Mouse (Mus musculus) adrenal gland, adult 2 months (tissue): ENCODE data around the gene Il11. TPM values are rescaled to one million over a fixed set of nuclear protein-coding genes. Genes with fewer than 3 reads are reported as not detected.
A peak's percentile ranks its signal among the peaks of the same experiment; 100 is the strongest.
"Not testable (repeated sequence)": the region's sequence is repeated elsewhere in the genome, so short reads cannot be mapped to it uniquely, and the experiment has no call there.

Source experiments
- DNase-seq: peaks from one replicate; pipeline ENCODE4 v3.0.0; 2021
- long read RNA-seq: library from polyadenylated mRNA; stranded (forward); transcript quantifications from one replicate; pipeline ENCODE4 v2.0.0, GENCODE M21; 2021
- polyA plus RNA-seq: library from polyadenylated mRNA; depleted of rRNA; stranded (reverse); fragments of >200 nt; gene quantifications from 2 replicates; pipeline ENCODE4 v1.2.3, GENCODE M21; 2012; rRNA removed
- total RNA-seq, 2 experiments: library from RNA; stranded (reverse); gene quantifications; 2 replicates each; pipeline ENCODE4 v1.2.3; 2021

Il11 gene
- under 1 TPM in 1 of 2 experiments, not detected in 1; 0.48 TPM for total RNA-seq
- 0.54 and 0.71 TPM in 2 replicates for polyA plus RNA-seq
- long read RNA-seq, partial matches to known transcripts: 0 of 1 reads
- long read RNA-seq, other reads (novel, unspliced or antisense): 1 of 1 reads

DNA sequence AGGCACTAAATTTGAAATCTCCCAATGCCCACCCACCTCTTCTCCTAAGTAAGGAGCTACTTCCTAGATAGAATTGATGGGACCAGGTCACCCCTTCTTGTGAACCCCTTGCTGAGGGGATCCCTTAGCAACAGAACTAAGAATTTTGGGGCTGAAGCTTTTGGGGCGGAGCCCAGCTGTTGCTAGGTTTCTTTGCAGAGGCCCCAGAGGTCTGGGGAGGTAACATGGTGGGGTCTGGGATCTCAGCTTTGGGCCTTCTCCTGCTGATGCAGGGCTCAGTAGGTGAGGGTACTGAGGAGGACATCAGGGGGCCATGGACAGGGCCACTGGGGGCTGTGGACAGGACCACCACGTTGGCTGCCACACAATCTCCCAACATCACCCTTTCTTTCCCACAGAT, at the start of gene Il11, which contains the start of gene Tmem190:
Il11 (minus strand) TSS at position 101 of the 400 bp plus-strand sequence.
Tmem190 (plus strand) TSS at position 179 of the 400 bp plus-strand sequence.
- no peak for DNase-seq

- no peak for DNase-seq
These were observed 47.8 kb upstream of the Il11 start for GRCm38 (mm10) chr7:4830476-4830875.

GRCm38 (mm10) chr7:4825365-4825764, 42.7 kb upstream of the Il11 start:
- no peak for DNase-seq

DNA sequence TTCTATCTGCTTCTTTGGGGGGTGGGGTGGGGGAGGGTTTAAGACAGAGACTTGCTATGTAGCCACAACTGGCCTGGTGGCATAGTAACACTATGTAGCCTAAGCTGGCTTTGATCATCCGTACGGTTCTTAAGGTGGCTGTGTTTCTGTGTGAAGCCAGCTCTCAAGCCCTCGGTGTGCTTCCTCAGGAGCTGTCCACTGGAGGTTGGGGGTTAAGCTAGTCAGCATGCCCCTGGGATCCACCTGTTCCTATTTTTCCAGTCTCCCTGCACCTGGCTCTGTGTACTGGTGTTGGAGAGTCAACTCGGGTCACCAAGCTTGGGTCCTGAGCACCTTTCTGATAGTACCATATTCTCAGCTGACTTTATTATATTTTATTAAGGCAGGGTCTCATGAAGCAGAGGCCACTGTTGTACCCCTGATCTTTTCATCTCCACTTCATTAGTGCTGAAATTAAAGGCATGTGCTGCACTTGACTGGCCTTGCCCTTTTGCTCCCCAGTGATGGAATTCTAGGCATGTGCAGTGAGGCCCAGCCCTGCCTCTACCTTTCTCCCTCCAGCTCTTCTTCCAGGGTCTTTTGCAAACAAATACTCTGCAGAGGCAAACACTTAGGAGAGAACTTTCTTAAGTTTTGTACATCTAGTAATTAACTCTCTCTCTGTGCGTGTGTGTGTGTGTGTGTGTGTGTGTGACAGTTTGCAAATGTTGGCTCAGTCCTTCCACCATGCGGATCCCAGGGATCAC, 39.7 kb upstream of the Il11 start:
- DNase-seq: no peak

- no peak for DNase-seq
These were observed 39.0 kb upstream of the Il11 start for GRCm38 (mm10) chr7:4821690-4822089.

- not testable (repeated sequence) for DNase-seq
These were observed 38.3 kb upstream of the Il11 start for GRCm38 (mm10) chr7:4820925-4821324.

DNA sequence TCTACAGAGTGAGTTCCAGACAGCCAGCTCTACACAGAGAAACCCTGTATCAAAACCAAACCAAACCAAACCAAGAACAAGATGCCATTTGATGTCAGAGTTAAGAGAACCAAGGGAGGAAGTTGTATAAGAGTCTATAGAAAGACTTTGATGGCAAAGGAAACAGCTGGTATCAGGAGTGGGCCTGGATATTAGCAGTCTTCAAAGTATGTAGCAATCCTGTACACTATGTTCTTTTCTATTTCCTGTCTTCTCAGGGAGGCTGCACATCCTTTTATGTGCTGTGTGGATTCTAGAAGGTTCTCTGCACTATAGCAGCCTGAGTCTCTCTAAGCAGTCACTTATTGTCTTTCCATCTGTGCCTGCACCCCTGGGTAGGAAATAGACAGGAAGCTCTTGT, 33.9 kb upstream of the Il11 start:
- DNase-seq: no peak

DNA sequence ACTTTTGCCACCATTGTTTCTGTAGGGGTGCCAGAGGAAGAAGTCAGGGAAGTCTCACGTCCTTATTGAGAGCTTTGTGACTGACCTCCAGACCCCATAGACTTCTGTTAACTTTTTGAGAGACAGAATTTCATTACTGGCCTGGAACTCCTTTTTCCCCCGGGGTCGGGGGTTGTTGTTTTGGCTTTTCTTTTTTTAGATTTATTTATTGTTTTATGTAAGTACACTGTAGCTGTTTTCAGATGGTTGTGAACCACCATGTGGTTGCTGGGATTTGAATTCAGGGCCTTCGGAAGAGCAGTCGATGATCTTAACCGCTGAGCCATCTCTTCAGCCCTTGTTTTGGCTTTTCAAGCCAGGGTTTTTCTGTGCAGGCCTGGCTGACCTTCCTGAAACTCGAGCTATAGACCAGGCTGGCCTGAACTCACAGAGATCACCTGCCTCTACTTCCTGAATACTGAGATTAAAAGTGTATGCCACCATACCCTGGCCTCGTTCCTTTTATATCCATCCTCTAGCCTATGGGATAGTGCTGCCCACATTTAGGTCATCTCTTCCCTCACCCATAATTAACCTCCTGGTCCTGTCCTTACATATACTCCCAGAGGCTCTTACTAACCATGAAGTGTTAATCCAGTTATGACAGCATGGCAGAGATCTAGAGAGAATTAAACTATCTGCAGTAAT, 30.6 kb upstream of the Il11 start:
- DNase-seq: no peak

DNA sequence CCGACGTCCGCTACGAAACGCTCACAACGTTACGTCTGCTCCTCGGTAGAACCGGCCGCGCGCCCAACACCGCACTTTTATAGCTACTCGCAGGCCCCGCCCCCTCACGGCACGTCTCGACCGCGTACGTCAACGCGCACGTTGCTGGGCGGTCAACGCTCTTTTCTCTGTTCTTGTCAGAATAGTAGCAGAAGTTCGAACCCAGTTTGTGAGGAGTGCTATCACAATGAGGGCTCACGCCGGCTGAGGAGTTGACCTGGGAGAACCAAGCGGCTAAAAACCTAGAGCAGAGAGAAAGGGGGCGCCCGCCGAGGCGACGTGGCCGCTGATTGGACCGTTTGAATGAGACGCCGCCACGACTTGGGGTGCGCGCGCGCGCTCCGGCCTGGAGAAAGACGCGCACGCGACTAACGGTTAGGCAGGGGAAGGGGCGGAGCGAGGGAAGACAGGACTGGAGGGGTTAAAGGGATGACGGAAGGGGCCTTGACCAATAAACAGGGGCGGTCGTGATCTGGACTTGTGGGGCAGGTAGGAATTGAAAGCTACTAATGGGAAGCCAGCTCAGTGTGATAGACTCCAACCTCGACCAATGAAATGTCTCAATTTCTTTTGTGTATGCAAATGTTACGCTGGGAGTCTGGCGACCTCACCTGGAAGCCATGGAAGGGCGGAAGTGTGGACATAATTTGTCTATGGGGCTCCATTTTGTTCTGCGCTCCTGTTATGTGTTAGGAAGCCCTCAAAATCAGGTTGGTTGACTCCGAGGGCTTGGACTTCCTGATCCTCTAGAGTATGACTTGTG, 29.8 kb upstream of the Il11 start, which contains the start of gene Ube2s:
Ube2s (minus strand) TSS at position 288 of the 802 bp plus-strand sequence.
- peak; percentile 99 for DNase-seq

DNA sequence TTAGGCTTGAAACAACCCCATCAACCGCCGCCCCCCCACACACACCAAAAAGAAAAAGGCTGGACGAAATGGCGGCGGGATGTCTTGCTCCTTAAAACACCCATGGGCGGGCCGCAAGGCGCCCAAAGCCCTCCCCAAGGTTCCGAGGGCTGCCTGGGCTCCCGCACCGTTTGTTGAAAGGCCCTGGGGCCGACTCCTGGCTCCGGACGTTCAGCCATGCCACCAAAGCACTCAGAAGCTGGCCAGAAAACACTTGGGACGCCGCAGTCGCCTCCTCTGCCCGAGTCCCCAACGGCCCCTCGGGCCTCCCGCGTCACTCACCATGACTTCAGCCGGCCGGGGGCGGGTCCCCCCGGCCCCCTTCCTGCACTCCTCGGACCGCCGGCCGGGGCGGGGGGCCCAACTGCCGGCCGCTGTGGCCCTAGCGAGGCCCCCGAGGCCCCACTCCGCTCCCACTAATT, 29.2 kb upstream of the Il11 start:
- DNase-seq: no peak

GRCm38 (mm10) chr7:4811131-4811530, 28.5 kb upstream of the Il11 start:
- DNase-seq: not testable (repeated sequence)

- peak; percentile 20 for DNase-seq
These were observed 24.1 kb upstream of the Il11 start for GRCm38 (mm10) chr7:4806716-4807115.

GRCm38 (mm10) chr7:4802247-4802646, 19.6 kb upstream of the Il11 start:
- DNase-seq: no peak

DNA sequence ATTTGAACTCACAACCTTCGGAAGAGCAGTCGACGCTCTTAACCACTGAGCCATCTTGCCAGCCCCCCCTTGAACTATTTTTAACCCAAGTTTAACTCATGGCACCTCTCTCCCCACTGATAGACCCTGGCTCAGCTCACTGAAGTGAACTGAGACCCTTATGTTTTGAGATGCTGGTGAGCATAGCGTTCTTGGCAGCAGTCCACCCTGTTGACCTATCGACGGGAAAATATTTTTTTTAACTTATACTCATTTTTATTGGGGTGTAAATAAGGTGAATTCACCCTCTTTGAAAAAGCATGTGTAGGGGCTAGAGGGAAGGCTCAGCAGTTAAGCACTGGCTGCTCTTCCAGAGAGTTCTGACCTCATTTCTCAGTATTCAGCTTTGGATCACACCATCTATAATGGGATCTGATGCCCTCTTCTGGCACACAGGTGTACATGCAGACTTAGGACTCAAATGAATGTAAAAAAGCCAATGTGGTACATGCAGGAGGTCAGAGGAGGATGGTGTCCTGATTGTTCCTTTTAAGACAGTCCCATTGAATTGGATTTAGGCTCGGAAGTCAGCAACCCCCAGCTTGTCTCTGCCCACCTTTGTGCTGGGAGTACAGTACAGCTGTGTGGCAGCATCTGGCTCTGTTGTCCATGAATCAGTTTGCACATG, 13.2 kb upstream of the Il11 start:
- DNase-seq: peak; percentile 31

- no peak for DNase-seq
These were observed 12.0 kb upstream of the Il11 start for GRCm38 (mm10) chr7:4794631-4795168.

DNA sequence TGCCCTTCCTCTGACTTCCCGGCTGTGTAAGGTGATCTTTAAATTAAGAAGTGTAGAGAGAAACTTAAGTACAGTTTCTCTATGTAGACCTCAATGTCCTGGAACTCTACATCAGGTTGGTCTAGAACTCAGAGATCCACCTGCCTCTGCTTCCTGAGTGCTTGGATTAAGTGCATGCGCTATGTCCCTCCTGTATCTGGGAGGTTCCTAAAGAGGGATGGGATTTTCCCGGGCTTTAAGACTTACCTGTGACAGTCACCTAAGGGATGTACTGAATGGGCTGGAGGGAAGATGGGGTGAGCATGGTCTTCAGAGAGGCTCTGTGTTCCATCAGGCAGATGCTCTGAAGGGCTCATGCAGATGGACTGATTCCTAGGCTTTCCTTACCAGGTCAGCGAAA, 11.0 kb upstream of the Il11 start:
- DNase-seq: no peak

DNA sequence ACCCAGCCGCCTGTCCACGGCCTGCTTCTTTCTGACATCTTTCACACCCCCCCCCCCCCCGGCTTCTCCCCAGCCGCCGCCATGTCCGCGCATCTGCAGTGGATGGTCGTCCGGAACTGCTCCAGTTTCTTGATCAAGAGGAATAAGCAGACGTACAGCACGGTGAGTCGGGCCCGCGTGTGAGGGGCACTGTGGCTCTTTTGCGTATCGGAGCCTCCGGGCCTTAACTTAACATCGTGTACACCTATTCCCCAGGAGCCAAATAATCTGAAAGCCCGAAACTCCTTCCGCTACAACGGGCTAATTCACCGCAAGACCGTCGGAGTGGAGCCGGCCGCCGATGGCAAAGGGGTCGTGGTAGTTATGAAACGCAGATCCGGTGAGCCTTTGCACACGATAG, 10.6 kb upstream of the Il11 start:
- DNase-seq: not testable (repeated sequence)

DNA sequence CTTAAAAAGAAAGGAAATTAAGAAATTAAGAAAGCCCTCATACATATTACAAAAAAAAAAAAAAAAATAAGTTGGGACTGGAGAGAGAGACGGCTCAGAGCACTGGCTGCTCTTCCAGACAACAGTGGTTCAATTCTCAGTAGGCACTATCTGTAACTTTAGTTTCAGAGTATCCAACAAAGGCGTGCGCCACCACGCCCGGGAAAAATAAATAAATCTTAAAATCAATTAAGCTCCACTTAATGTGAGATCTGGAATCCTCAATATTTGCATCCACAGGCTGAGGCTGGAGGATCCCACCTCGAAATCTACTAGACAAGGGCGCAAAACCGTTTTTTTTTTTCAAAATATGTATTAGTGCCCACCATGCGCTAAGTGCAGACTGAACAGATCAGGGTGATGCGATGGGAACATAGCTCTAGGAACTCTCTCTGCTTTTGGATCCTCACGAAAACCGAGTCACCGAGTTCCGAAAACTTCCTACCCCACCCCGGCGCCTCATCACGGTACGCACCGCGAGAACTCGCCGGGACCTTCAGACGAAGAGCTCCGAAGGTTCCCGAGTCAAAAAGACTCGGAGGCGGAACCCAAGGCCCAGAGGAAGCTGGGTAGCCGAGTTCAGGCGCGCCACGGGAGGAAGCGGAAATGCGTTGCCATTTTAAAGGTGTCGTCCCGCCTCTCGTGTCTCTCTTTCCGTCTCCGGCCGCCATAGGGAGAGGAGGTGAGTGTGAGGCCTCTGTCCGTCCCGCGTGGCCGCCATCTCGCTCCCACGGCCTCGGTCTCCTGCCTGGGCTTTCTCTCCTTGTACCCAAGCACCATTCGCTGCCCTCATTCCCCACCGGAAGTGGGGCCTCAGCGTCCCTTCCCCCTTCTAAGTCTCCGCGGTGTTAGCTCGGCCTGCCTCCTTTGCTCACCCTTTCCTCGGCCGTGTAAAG, 9.9 kb upstream of the Il11 start, which contains the start of gene Rpl28:
Rpl28 (plus strand) TSS at position 597 of the 935 bp plus-strand sequence.
- DNase-seq: peak; percentile 96

DNA sequence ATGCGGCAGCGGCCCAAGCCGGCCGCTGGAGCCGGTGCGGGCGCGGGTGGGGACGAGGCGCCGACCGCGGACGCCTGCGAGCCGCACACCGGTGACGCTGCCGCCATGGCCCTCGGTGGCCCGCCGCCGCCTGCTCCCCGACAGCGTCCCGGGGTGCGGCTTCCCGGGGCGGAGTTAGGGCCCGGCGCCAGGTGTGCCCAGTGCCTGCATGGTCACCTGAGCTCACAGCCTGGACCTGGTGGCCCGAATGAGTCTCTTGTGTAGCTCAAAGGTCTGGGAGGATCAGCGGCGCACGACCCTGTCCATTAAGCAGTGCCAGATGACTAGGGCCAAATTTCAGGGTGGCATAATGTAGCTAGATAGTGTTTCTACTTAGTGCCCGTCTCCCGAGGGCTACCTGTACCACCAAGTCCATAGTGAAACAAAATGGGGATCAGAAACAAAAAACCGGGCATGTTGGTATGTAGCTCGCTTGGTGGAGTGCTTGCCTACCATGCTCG, 6.8 kb upstream of the Il11 start, which contains the start of gene Tmem238:
Tmem238 (minus strand) TSS at position 221 of the 500 bp plus-strand sequence.
- DNase-seq: peak; percentile 82
